Mouse (Mus musculus) embryo, embryonic 10 days (tissue): Measurements from ENCODE around the gene Celf5.
"Not testable (repeated sequence)": the region's sequence is repeated elsewhere in the genome, so short reads cannot be mapped to it uniquely, and the experiment has no call there.

Experiments
- DNase-seq: peaks from one replicate; pipeline ENCODE4 v3.0.0-alpha.2; 2015; ENCODE audit warnings: low spot score

Gene Celf5

GRCm38 (mm10) chr10:81452237-81452946, 30.1 kb downstream of the Celf5 start:
- DNase-seq, result no peak

- DNase-seq, result no peak
Observed at GRCm38 (mm10) chr10:81451365-81451745, 31.2 kb downstream of the Celf5 start.

GRCm38 (mm10) chr10:81450641-81451364, 31.7 kb downstream of the Celf5 start:
- no peak for DNase-seq

GRCm38 (mm10) chr10:81450140-81450539, 32.4 kb downstream of the Celf5 start:
- DNase-seq, result peak; percentile 90

- DNase-seq, result not testable (repeated sequence)
Observed at GRCm38 (mm10) chr10:81445516-81445915, 37.0 kb downstream of the Celf5 start.

- DNase-seq, result no peak
Observed at GRCm38 (mm10) chr10:81441019-81441418, 41.5 kb downstream of the Celf5 start.

GRCm38 (mm10) chr10:81435436-81435835, 47.1 kb downstream of the Celf5 start:
- no peak for DNase-seq

GRCm38 (mm10) chr10:81434361-81435263, 47.9 kb downstream of the Celf5 start:
- DNase-seq, result no peak

- DNase-seq, result no peak
Observed at GRCm38 (mm10) chr10:81433541-81434289, 48.8 kb downstream of the Celf5 start.

- peak; percentile 94 for DNase-seq
Observed at GRCm38 (mm10) chr10:81432868-81433262, 49.6 kb downstream of the Celf5 start.

- no peak for DNase-seq
Observed at GRCm38 (mm10) chr10:81432169-81432867, 50.2 kb downstream of the Celf5 start.

- DNase-seq, result no peak
Observed at GRCm38 (mm10) chr10:81431526-81432168, 50.9 kb downstream of the Celf5 start.

- no peak for DNase-seq
Observed at GRCm38 (mm10) chr10:81430831-81431525, 51.5 kb downstream of the Celf5 start.

GRCm38 (mm10) chr10:81430141-81430830, 52.2 kb downstream of the Celf5 start:
- DNase-seq, result peak; percentile 73

GRCm38 (mm10) chr10:81429605-81430061, 52.9 kb downstream of the Celf5 start:
- peak; percentile 89 for DNase-seq

- no peak for DNase-seq
Observed at GRCm38 (mm10) chr10:81429092-81429491, 53.4 kb downstream of the Celf5 start.

- DNase-seq, result no peak
Observed at GRCm38 (mm10) chr10:81428507-81428870, 54.0 kb downstream of the Celf5 start.

GRCm38 (mm10) chr10:81427804-81428506, 54.6 kb downstream of the Celf5 start:
- DNase-seq, result no peak

GRCm38 (mm10) chr10:81427327-81427726, 55.2 kb downstream of the Celf5 start:
- no peak for DNase-seq
